ENCODE assay signal across 30 mouse cellular contexts in the genomic region with DNA sequence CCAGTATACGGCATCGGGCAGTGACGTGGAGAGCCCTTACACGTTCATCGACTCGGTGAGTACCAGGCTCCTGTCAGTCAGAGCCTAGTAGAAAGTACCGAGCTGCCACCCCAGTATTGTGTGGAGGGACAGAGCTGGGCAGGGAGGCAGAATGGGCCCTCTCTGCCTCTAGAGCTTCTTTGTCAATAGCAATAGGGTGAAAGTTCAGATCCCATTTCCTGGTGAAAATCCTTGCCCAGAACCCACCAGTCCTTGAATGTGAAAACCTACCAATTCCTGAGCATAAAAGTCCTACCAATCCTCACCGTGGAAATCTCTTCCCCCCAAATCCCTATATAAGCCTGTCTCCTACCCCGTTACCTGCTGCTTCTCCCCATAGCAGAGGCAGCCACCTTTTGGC. TPM values are rescaled to one million over a fixed set of nuclear protein-coding genes. Genes with fewer than 3 reads are reported as not detected.
"Had no signal": no experiment of that assay in that cellular context is flagged by ENCODE, and none has a peak within 500 bp of the region (broad histone marks: within the 10 kb centered on the region; RNA-seq: fewer than 3 reads in every experiment).

No protein-coding gene starts in this region.

- ATAC-seq: midbrain, embryonic 16.5 days had no signal

- H3K27me3 ChIP-seq: liver, embryonic 13.5 days; midbrain, embryonic 12.5 days; neural tube, embryonic 13.5 days; stomach, embryonic 15.5 days had no signal

- H3K4me2 ChIP-seq: liver, embryonic 13.5 days; midbrain, embryonic 12.5 days; neural tube, embryonic 13.5 days; stomach, embryonic 15.5 days had no signal

- H3K9me3 ChIP-seq: liver, embryonic 13.5 days; midbrain, embryonic 12.5 days; neural tube, embryonic 13.5 days; stomach, embryonic 15.5 days had no signal

- H3K4me3 ChIP-seq: layer of hippocampus, adult 2 months; left cerebral cortex, adult 2 months; liver, embryonic 13.5 days; midbrain, embryonic 12.5 days; myocyte; neural tube, embryonic 13.5 days; stomach, embryonic 15.5 days had no signal

- DNase-seq: kidney, postnatal 25 days; layer of hippocampus, adult 9-11 months; layer of hippocampus, postnatal 36 days; liver, embryonic 13.5 days; lung, adult 2 months; retina, postnatal 1 day; right cerebral cortex, postnatal 25 days; spleen, adult 18-20 months; thymus, postnatal 25 days had no signal

- H3K27ac ChIP-seq: layer of hippocampus, adult 2 months; left cerebral cortex, adult 2 months; liver, embryonic 13.5 days; midbrain, embryonic 12.5 days; neural tube, embryonic 13.5 days; stomach, embryonic 15.5 days had no signal

- H3K4me1 ChIP-seq: liver, embryonic 13.5 days; midbrain, embryonic 12.5 days had no signal

- H3K36me3 ChIP-seq: liver, embryonic 13.5 days; midbrain, embryonic 12.5 days; neural tube, embryonic 13.5 days had no signal

- H3K9ac ChIP-seq: liver, embryonic 13.5 days; midbrain, embryonic 12.5 days; neural tube, embryonic 13.5 days; stomach, embryonic 15.5 days had no signal

RNA-seq across cellular contexts. Expression of a gene that starts 35.2 kb away (rescaled TPM):
- total RNA-seq: megakaryocyte-erythroid progenitor cell, adult 5-6 weeks had no signal

RNA-seq across cellular contexts. Expression of a gene that starts 59.7 kb away (rescaled TPM):
- total RNA-seq: layer of hippocampus, adult 2 months; layer of hippocampus, postnatal 36 days; left cerebral cortex, adult 2 months; left cerebral cortex, postnatal 10 days; left cerebral cortex, postnatal 36 days; liver, adult 2 months; megakaryocyte progenitor cell, adult 5-6 weeks; megakaryocyte-erythroid progenitor cell, adult 5-6 weeks; monocyte, adult 5-6 weeks; neutrophil, adult 5-6 weeks had no signal
- polyA plus RNA-seq: kidney, embryonic 16.5 days; large intestine, adult 2 months; limb, embryonic 11.5 days; limb, embryonic 14.5 days; liver, adult 2 months; liver, embryonic 13.5 days; liver, embryonic 16.5 days; lung, adult 2 months; lung, embryonic 16.5 days; midbrain, embryonic 12.5 days; midbrain, embryonic 16.5 days; myocyte; neural tube, embryonic 13.5 days; stomach, embryonic 15.5 days; thymus, postnatal 0 days had no signal
